Mouse (Mus musculus): ENCODE results near the gene H2-K1.
"Not testable (repeated sequence)": the region's sequence is repeated elsewhere in the genome, so short reads cannot be mapped to it uniquely, and the experiment has no call there.

Gene H2-K1

DNA sequence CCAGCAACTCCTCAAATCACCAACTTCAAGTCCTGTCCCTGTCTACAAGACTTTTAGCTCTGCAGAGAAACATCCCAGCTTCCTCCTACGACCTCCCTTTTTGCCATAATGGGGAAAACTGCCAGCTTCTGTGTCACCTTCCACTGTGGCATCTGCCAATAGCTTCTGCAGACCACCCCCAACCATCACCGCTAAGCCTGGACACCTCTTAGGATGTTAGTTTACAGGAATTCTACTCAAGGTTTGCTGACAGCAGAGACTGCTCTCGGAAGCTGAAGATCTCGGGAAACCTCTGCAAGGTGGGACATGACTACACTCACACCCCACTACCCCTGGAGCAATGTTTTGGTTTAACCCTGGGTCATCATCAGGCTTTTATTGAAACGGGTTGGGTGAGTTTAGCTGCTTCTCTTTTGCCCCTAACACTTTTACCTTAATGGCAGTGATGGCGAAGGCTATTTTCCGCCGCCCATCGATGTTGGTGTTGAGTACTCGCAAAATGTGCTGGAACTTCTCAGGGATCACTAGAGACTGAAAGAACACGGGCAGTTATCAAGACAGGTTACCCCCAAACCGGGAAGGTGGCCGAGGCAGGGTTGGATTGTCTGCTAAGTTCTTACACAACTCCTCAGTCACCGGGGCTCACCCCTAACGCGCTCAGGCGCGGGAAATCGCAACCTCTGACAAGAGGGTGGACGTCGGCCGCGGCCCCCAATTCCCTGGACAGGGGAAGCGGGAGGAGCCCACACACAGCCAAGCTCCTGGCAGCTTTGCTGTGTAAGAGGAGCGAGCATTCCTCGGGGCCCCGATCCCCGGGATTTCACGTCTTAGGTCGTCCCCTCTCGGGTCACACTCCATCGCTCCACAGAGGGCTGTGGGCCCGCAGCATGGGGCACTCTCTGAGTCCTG is 45.2 kb downstream of the H2-K1 start:
- DNase-seq (ENCODE audit: low read depth, low spot score): no peak

DNA sequence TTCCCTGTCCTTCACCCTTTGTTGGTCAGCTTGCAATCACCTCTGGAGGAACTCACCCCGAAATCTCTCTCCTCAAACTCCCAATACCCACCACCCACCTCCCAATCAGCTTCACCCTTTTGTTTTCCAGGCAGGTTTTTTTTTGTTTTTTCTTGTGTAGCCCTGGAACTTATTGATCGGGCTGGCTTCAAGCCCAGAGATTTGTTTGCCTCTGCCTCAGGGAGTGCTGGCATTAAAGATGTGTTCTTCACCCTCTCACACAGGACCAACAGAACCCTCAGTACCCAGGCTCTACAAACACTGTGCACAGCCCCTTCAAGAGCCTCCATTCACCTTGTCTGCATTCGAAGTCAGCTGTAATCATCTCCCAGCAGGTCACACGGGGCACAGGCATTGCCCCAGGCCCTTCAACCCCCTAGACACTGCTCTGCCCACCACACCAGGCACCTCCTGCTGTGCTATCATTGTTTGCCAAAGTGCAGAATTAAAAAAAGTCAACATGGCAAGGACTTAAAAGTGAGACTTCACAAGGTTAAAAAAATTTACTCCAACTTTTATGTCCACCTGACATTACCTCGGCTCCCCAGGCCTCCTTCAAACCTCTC is 46.1 kb downstream of the H2-K1 start:
- no peak for DNase-seq (ENCODE audit: low read depth, low spot score)

DNA sequence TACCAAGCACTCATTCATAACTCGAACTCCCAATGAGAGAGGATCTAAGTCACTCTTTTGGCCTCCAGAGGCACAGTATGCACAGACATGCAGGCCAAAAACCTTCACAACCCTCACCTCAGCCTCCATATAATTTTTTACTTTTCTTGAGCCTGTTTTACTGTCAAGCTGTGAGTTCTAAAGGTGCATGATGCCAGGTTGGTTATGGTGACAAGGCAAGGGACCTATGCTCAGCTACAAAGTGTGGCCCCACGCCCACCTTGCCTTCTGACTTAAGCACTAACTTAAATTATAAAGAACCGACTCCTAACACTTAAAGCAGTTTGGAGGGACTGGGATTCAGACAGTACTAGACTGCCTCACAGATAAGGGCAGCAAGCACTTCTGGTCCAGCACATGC is 46.8 kb downstream of the H2-K1 start:
- DNase-seq (ENCODE audit: low read depth, low spot score): no peak

DNA sequence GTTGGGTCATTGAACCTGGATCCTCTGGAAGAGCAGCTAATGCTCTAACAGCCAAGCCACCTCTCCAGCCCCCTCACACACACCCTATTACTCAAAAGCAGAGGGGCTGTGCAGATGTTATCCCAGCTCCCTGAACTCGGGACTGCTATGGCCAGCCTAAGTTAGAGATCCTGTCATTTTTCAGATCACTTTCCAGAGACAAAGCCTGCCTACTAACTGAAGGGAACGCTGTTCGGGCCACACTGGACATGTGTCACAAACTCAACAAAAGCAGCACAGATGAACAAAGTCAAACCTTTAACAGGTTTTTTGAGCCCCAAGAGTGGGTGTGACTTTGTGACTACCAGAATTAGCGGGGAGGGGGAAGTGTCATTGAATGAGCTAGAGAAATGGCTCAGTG is 47.3 kb downstream of the H2-K1 start:
- no peak for DNase-seq (ENCODE audit: low read depth, low spot score)

DNA sequence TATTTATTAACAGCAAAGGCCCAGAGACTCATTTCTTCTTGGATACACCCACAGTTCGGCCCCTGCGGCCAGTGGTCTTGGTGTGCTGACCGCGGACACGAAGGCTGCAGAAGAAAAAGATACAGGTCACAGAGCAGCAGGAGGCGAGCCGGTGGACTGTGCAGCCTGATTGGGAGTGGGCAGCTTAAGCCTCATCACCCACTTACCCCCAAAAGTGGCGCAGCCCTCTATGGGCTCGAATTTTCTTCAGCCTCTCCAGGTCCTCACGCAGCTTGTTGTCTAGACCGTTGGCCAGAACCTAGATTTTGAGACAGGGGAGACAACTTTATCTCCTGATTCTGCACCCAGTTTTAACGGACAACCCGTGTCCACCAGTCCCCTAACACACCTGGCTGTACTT is 48.1 kb downstream of the H2-K1 start:
- DNase-seq (ENCODE audit: low read depth, low spot score): not testable (repeated sequence)

DNA sequence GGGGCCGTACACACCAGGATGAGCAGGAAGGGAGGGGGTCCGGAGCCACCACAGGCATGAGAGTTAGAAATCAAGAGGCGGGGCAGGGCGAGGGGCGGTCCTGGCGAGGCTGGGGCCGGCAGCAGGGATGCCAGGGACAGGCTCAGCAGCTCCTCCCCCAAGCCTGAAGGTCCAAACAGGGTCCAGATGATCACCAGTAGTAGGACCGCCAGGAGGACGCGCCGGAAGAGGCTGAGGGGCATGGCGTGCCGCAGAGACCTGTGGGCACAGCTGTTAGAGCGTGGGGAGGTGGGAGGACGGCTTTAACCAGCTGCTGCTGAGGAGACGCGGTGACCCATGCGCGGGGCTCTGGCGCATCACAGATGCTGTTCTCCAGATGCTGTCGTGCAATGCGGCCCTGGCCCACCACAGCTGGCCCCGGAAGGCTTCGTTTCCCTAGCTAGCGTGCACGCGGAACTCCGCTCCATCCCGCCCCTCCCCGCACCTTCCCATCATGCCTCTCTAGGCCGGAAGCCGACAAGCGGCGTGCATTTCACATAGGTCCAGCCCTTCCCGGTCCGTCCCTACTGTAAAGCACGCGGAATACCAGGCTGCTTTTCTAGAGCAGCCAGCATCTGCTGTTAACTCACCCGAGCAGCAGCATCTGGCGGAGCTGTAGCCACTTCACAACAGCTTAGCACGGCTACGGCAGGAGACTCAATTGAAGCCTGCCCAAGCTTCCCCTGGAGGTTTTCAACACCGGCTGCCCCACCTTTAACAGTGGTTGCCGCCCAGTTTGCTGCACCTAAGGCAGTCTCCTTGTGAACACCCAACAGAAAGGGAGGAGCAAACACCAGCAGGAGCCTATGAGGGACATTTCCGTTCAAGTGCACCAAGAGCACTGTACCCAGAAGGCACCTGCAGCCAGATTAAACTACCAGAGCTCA is 48.9 kb downstream of the H2-K1 start, which contains the start of gene B3galt4:
Gene B3galt4 (minus strand): TSS at position 468 of the 926 bp plus-strand sequence.
- peak; percentile 84 for DNase-seq (ENCODE audit: low read depth, low spot score)

DNA sequence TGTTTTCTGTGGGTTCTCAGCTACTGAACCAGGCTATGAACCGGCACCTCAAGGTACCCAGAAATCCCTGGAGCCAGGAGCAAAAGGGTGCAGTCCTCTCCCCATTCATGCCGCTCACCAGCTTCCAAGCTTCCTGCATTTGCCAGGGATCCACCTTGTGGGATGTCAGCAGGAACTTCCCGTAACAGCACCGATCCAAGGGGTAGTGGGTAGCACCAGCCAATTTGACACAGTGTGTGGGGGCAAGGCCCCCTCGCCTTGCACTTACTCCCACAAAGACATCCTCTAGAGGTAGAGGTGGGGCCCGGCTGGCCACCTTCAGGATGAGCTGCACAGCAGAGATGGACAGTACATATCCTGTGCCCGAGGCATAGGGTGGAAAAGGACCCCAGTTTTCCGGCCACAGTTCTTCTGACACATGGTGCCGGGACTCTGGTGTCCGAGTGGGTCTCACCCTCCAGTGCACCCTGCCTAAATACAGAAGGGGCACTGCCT is 50.0 kb downstream of the H2-K1 start:
- no peak for DNase-seq (ENCODE audit: low read depth, low spot score)

DNA sequence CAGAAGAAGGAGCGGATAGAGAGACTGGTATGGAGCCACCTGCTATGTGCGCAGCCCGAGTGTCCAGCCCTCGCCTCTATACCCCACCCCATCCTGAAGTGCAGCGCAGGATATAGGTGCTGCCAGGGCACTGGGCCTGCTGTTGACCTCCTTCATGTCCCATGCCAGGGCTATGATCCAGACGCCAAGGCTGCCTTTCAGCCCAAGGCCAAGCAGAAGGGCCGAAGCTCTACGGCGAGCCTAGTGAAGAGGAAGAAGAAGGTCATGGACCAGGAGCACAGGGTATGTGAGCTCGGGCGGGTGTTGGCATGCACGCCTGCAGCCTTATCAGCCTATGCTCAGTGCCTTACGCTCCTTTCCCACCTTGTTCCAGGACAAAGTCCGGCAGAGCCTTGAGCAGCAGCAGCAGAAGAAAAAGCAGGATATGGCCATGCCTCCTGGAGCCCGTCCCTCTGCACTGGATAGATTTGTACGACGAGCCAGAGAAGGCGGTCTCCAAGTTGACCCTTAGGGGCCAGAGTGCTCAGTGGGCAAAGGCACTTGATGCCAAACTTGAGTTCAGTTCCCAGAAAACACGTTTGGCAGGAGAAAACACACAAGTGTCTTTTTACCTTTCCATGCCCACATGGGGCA is 51.1 kb downstream of the H2-K1 start:
- DNase-seq (ENCODE audit: low read depth, low spot score): no peak

DNA sequence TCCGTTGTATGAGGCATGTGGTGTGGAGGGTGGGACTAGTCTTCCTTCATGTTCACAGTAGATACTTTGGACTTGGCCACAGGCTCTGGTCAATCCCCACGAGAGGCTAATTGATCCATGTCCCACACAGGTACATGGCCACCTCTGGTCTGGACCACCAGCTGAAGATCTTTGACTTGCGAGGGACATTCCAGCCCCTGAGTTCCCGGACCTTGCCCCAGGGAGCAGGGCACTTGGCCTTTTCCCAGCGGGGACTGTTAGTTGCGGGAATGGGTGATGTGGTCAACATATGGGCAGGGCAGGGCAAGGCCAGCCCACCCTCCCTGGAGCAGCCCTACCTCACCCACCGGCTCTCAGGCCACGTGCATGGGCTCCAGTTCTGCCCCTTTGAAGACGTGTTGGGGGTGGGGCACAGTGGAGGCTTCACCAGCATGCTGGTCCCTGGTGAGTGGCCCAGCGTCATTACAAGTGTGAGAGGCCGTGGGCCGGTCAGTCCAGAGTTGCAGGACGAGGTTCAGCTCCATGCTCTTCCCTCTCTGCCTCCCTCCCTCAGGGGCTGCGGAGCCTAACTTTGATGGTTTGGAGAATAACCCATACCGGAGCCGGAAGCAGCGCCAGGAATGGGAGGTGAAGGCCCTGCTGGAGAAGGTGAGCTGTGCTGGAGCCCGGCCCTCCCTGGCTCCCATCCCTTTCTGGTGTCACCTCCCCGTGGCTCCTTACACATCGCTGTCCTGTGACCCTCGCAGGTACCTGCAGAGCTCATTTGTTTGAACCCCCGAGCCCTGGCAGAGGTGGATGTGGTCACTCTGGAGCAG is 51.9 kb downstream of the H2-K1 start:
- DNase-seq (ENCODE audit: low read depth, low spot score): no peak

DNA sequence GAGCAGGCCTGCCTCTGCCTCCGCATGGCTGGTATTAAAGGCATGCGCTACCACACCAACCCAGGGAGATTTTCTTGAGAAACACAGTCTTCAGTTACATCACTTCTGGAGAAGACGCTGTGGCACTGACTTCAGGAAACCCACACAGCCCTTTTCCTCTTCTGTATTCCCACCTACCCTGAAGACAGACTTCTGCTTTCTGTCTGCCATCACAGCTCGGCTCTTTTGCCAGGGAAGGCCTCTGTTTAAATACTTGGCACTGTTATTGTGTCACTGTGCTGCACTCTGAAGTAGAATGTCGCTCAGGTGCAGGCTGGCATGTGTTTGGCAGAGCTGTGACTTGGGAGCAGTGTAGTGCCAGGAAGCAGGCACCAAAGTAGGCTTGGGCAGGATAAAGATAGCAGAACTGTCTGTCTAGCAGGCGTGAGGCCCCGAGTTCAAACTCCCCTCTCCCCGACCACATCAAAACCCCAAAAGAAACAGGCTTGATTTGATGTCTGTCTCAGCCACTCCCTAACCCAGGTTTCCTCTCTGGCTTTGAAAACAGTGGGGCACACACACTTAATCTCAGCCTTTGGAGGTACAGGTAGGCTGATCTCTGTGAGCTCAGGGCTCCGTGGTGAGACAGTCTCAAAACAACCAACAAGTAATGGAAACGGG is 52.6 kb downstream of the H2-K1 start:
- no peak for DNase-seq (ENCODE audit: low read depth, low spot score)

All from WW6 (cell line).